Comparison of ENCODE assay signal across 8 mouse cellular contexts in the genomic region with DNA sequence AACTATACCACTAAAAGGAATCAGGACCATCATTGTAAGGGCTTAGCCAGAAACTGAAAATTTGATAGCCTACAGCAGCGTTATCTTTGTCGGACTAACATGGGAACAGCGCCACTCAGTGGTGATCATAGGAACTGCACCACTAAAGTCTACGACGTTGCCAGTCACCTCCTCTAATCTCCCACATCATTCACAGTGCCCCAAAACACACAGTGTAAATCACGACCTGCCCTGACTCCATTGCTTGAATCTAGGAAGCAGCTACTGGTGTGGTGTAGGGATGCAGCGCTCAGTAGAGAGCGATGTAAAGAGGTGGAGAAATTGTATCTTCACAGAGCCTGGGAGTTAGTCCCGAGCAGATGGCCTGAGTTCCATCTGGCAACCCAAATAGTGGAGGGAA. TPM values are rescaled to one million over a fixed set of nuclear protein-coding genes. Genes with fewer than 3 reads are reported as not detected.
DNase-seq lines count a peak whose midpoint lies in the region; ATAC-seq and TF ChIP-seq lines count a peak whose summit lies in the region.

No protein-coding gene starts in this region.

- H3K4me1 ChIP-seq in embryonic facial prominence, embryonic 14.5 days (ENCODE audit: control insufficient read depth, insufficient read depth, low read length) = no peaks in the 10 kb centered on the region
- no peaks in the 10 kb centered on the region for H3K4me1 ChIP-seq in liver, postnatal 0 days (ENCODE audit: insufficient read depth)
- H3K4me1 ChIP-seq in neural tube, embryonic 15.5 days = peaks cover 10% of the 10 kb centered on the region

- H3K9ac ChIP-seq in embryonic facial prominence, embryonic 14.5 days (ENCODE audit: low read depth, low read length) = no peak overlapping the region
- no peak overlapping the region for H3K9ac ChIP-seq in liver, postnatal 0 days (replicated peaks)
- no peak overlapping the region for H3K9ac ChIP-seq in neural tube, embryonic 15.5 days (replicated peaks)

- TF ChIP-seq EP300 in liver, postnatal 0 days (IDR thresholded peaks at IDR 0.05; ENCODE audit: low read depth) = no peak

- no peak overlapping the region for H3K4me2 ChIP-seq in embryonic facial prominence, embryonic 14.5 days (ENCODE audit: low read depth, low read length)
- no peak overlapping the region for H3K4me2 ChIP-seq in liver, postnatal 0 days (ENCODE audit: low read depth, low read length)
- no peak overlapping the region for H3K4me2 ChIP-seq in neural tube, embryonic 15.5 days

- no peak overlapping the region for H3K27ac ChIP-seq in embryonic facial prominence, embryonic 14.5 days (replicated peaks; ENCODE audit: low read depth, low read length)
- H3K27ac ChIP-seq in liver, postnatal 0 days (ENCODE audit: low read depth) = no peak overlapping the region
- H3K27ac ChIP-seq in neural tube, embryonic 15.5 days (replicated peaks) = no peak overlapping the region

- H3K27me3 ChIP-seq in embryonic facial prominence, embryonic 14.5 days (replicated peaks; ENCODE audit: control insufficient read depth, insufficient read depth, low read length) = peaks cover 15% of the 10 kb centered on the region; the same call in 1 of the 2 replicates
- H3K27me3 ChIP-seq in liver, postnatal 0 days (ENCODE audit: insufficient read depth, low read length) = no peaks in the 10 kb centered on the region
- no peaks in the 10 kb centered on the region for H3K27me3 ChIP-seq in neural tube, embryonic 15.5 days (replicated peaks)

- intact Hi-C loops in heart, postnatal 14 days (cut with DNase I) = loop anchor here (1.0 to 10.0 kb wide), 5 partner anchors 94 to 917 kb away; partner anchors contain the start of gene Cpe

- WGBS in embryonic facial prominence, embryonic 14.5 days = 9% methylated on average over 9 of the region's 9 CpGs
- WGBS in liver, postnatal 0 days (ENCODE audit: insufficient replicate concordance) = 14% methylated on average over 9 of the region's 9 CpGs
- 11% methylated on average over 9 of the region's 9 CpGs for WGBS in neural tube, embryonic 15.5 days

- peak; percentile 7; the same call in 1 of the 2 replicates for ATAC-seq in embryonic facial prominence, embryonic 14.5 days (ENCODE audit: low read depth)
- ATAC-seq in liver, postnatal 0 days = peak; percentile 45; the same call in 1 of the 2 replicates
- ATAC-seq in neural tube, embryonic 15.5 days (ENCODE audit: low FRiP score) = peak; percentile 56

- H3K36me3 ChIP-seq in embryonic facial prominence, embryonic 14.5 days (ENCODE audit: control insufficient read depth, insufficient read depth, low read length) = no peaks in the 10 kb centered on the region
- no peaks in the 10 kb centered on the region for H3K36me3 ChIP-seq in liver, postnatal 0 days (replicated peaks; ENCODE audit: insufficient read depth, low read length)
- H3K36me3 ChIP-seq in neural tube, embryonic 15.5 days = no peaks in the 10 kb centered on the region

- no peaks in the 10 kb centered on the region for H3K9me3 ChIP-seq in embryonic facial prominence, embryonic 14.5 days (ENCODE audit: control insufficient read depth, low read length)
- H3K9me3 ChIP-seq in liver, postnatal 0 days (ENCODE audit: low read length) = no peaks in the 10 kb centered on the region
- H3K9me3 ChIP-seq in neural tube, embryonic 15.5 days (replicated peaks) = no peaks in the 10 kb centered on the region

- H3K4me3 ChIP-seq in embryonic facial prominence, embryonic 14.5 days (ENCODE audit: low read depth, low read length) = no peak overlapping the region
- no peak overlapping the region for H3K4me3 ChIP-seq in liver, postnatal 0 days (ENCODE audit: low read depth, low read length)
- no peak overlapping the region for H3K4me3 ChIP-seq in neural tube, embryonic 15.5 days (replicated peaks)

- peak; percentile 96 for TF ChIP-seq CTCF in liver, postnatal 0 days (IDR thresholded peaks at IDR 0.05; ENCODE audit: low read depth)

- peak; percentile 83 to 85 for DNase-seq in B cell, adult 2 months
- peak; percentile 83 for DNase-seq in adrenal gland, postnatal 25 days
- DNase-seq in embryonic facial prominence, embryonic 14.5 days (ENCODE audit: low spot score) = peak; percentile 74
- DNase-seq in heart, postnatal 14 days = peak; percentile 81 to 85
- DNase-seq in kidney, postnatal 4 days = peak; percentile 87 to 91
- peak; percentile 76 for DNase-seq in liver, postnatal 0 days
- peak; percentile 91 for DNase-seq in testis, postnatal 10 days (ENCODE audit: low spot score)

RNA-seq across cellular contexts. Expression of gene Tmem192, which starts 5.5 kb away (rescaled TPM):
- total RNA-seq in adrenal gland, postnatal 25 days (2021) = 78.8 and 82.5 TPM in 2 replicates
- 23.2 and 25.5 TPM in 2 replicates for polyA plus RNA-seq in embryonic facial prominence, embryonic 14.5 days (2014; fragmentation: Nextera tagmentation; extraction: Ambion mirVana)
- total RNA-seq in heart, postnatal 14 days (2021) = 10 to 100 TPM; 15.7 to 17.0 TPM
- polyA plus RNA-seq in liver, postnatal 0 days (2015; fragmentation: Nextera tagmentation; extraction: Ambion mirVana) = 18.4 and 20.2 TPM in 2 replicates
- 36.4 and 37.9 TPM in 2 replicates for polyA plus RNA-seq in neural tube, embryonic 15.5 days (2015; fragmentation: Nextera tagmentation; extraction: Ambion mirVana)

RNA-seq across cellular contexts. Expression of gene Trim75, which starts 46.1 kb away (rescaled TPM):
- total RNA-seq in adrenal gland, postnatal 25 days (2021) = not detected in 2 replicates
- polyA plus RNA-seq in embryonic facial prominence, embryonic 14.5 days (2014; fragmentation: Nextera tagmentation; extraction: Ambion mirVana) = not detected in 2 replicates
- not detected for total RNA-seq in heart, postnatal 14 days (2021)
- not detected in 2 replicates for polyA plus RNA-seq in liver, postnatal 0 days (2015; fragmentation: Nextera tagmentation; extraction: Ambion mirVana)
- polyA plus RNA-seq in neural tube, embryonic 15.5 days (2015; fragmentation: Nextera tagmentation; extraction: Ambion mirVana) = 0.10 and 0.15 TPM in 2 replicates
